Mouse (Mus musculus): ENCODE data around the gene Prom1.
A peak's percentile ranks its signal among the peaks of the same experiment; 100 is the strongest.

The Prom1 gene

GRCm38 (mm10) chr5:43971156-43971555, 130.7 kb downstream of the Prom1 start:
- DNase-seq = peak; percentile 45

DNA sequence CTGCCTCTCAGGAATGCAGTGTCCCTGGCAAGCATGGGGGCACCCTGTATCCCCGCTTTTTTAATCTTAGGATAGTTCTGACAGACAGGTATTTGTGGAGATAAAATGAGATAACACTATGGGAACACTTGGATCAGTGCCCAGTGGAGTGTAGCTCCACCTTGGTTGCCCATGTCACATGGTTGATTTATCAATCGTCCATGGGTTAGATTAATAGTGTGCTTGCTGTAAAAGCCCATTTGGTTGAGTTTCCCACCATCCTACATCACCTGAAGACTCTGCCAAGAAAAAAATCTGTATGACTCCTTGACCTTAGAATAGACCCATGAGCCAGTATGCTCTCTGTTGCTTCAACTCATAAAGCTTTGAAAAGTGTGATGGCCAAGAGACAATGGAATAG, 131.3 kb downstream of the Prom1 start:
- no peak for DNase-seq

DNA sequence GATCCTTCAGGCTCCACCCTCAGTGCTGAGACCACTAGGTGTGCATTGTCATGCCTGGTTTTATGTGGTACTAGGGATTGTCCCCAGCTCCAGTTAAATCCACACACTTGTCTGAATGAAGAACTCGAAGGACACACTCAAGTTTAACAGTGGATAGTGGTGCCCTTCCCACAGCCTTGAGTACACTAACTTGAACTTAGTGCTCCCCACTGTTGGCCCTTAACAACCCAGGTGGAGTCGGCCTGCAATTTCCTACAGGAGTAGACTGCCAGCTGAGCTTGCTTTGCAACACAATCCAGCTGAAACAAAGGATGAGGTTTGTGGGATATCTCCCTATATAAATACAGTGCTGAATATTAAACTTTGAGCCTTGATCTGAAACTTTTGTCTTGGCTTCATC, 133.2 kb downstream of the Prom1 start:
- no peak for DNase-seq

DNA sequence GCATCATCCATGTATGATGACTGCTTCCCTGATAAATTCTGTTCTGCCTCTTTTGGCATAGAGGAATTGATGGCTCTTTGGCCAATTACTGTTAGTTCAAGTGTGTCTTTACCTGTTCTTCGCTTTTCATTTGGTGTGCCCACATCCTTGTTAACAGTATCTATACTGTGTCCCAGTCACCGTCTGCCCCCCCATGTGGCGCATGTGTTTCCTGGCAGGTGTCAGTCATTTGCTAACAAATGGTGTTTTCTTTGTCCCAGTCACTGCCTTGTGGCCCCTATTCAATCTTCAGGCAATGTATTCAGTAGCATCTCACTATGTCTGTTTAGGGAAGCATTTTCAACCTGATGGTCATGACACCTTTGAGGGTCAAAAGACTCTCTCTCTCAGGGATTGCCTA, 140.8 kb downstream of the Prom1 start:
- peak; percentile 32 for DNase-seq

DNA sequence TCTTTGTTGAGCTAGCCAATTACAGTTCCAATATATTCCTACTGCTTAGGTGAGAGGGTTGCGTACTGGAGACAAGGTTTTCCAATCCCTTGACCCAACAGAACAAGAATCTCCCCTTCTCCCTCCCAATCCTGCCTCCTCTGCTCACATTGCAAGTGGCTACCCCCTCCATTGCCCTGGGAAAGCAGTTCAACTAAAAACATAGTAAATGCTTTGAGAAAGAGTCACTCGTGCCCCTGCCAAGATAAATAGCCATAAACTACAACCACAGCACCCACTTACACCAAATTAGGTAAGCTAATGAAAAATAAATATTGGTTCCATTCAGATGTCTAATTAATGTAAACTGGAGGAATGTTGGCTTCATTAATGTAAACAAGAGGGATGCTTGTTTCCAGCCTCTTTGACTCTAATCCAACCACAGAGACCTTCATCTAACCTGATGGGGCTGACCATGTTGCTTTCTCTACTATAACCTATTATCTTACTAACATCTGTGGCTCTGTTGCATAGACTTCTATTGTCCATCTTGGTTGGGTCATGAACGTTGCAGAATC, 141.9 kb downstream of the Prom1 start:
- DNase-seq = no peak

GRCm38 (mm10) chr5:43953241-43953640, 148.6 kb downstream of the Prom1 start:
- DNase-seq = no peak

GRCm38 (mm10) chr5:43948748-43949275, 153.0 kb downstream of the Prom1 start:
- peak; percentile 29 for DNase-seq

DNA sequence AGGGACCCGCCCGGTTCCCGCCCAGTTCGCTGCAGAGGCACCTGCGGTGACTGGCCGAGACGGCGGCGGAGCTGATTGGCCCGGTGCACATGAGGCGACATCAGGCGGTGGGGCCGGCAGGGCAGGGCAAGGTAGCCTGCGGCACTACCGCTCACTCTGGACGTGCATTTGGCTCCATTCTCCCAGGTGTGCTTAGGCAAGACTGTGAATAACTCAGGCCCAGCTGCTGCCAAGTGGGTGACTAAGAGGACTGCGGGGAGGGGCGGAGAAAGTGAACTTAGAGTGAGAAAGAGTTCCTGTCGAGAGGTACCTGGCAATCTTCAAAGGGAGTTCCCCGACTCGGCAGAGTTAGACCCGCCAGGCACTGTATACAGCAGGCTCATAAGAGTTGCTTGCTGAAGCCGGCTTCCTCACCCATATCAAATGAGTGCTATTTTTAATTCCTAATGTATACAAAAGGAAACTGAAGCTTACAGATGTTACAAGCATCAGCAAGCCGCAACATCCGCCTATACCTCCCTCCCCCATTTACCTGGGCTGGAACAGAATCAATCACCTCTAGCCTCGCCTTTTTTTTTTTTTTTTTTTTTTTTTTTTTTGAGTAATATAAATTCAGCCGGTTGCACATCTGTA, 153.6 kb downstream of the Prom1 start:
- peak; percentile 80 for DNase-seq

GRCm38 (mm10) chr5:43947330-43947977, 154.4 kb downstream of the Prom1 start:
- DNase-seq = peak; percentile 31

Measured in thymus, postnatal 25 days (tissue).